Mouse (Mus musculus) limb, embryonic 10.5 days (tissue): ENCODE results near the gene Abca8a. TPM values are rescaled to one million over a fixed set of nuclear protein-coding genes. Genes with fewer than 3 reads are reported as not detected.

Experiments used
- DNase-seq: peaks from one replicate; pipeline ENCODE4 v3.0.0-alpha.2; 2017; ENCODE audit warnings: low spot score
- H3K27ac ChIP-seq: fragments of 300-500 bp; sonication (generic); 2 replicates; pipeline ENCODE4 v1.5.1; 2016; ENCODE audit warnings: mild to moderate bottlenecking
- H3K27me3 ChIP-seq: fragments of 300-500 bp; sonication (generic); 2 replicates; pipeline ENCODE4 v1.6.1; 2016; ENCODE audit warnings: low read depth, mild to moderate bottlenecking; ENCODE audit not compliant: poor library complexity, severe bottlenecking
- H3K36me3 ChIP-seq: fragments of 300-500 bp; sonication (generic); 2 replicates; pipeline ENCODE4 v1.6.1; 2016; ENCODE audit warnings: mild to moderate bottlenecking, moderate library complexity
- H3K4me1 ChIP-seq: fragments of 300-500 bp; sonication (generic); 2 replicates; pipeline ENCODE4 v1.6.1; 2016
- H3K4me3 ChIP-seq: fragments of 300-500 bp; sonication (generic); 2 replicates; pipeline ENCODE4 v1.5.1; 2016; ENCODE audit warnings: mild to moderate bottlenecking, moderate library complexity
- H3K9me3 ChIP-seq: fragments of 300-500 bp; sonication (generic); replicated peaks from 2 replicates; pipeline ENCODE4 v1.6.1; 2016; ENCODE audit warnings: mild to moderate bottlenecking
- WGBS: fragments of 180-500 bp; shearing (Covaris S2); methylation state at CpG from one replicate; pipeline ENCODE4 v1.1.7; 2016; 5-methylcytosine and 5-hydroxymethylcytosine counted together
- polyA plus RNA-seq: library from polyadenylated mRNA; unstranded; fragments of >200 nt; fragmentation: Nextera tagmentation; extraction: Ambion mirVana; gene quantifications from 2 replicates; pipeline ENCODE4 v1.2.1, GENCODE M21; 2016

Abca8a gene
- polyA plus RNA-seq, result not detected in 2 replicates

- 91% methylated on average over 5 of the region's 5 CpGs for WGBS
- DNase-seq, result no peak
- H3K4me3 ChIP-seq, result no peak within 1 kb of the TSS
- H3K27me3 ChIP-seq, result no peaks in the 10 kb centered on the region
- no peaks in the 10 kb centered on the region for H3K9me3 ChIP-seq
- no peak within 1 kb of the TSS for H3K27ac ChIP-seq
- no peaks in the 10 kb centered on the region for H3K36me3 ChIP-seq
- H3K4me1 ChIP-seq, result no peaks in the 10 kb centered on the region
These were observed at the start of gene Abca8a for GRCm38 (mm10) chr11:110095858-110096257. Gene Abca8a, minus strand, starts transcription at chr11:110095978.

DNA sequence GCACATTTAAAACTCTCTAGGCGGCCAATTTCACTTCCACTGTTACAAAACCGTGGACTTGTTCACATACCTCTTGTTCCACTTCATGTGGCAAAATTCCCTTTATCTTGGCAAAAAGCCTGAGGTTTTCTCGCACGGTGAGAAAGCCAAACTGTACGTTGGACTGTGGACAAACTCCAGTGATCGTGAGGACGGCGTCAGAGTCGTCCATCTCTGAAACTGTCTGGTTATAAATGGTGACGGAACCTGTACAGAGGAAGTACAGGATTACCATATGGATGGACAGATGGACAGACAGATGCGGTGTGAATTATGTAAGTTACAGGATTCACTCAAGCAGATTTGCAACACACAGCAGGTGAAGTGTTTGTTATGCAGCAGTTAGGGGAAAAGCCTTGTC, 49.6 kb upstream of the Abca8a start:
- no peaks in the 10 kb centered on the region for H3K9me3 ChIP-seq
- H3K27me3 ChIP-seq, result no peaks in the 10 kb centered on the region
- H3K36me3 ChIP-seq, result no peaks in the 10 kb centered on the region
- 92% methylated on average over 11 of the region's 11 CpGs for WGBS
- no peak for DNase-seq
- H3K4me1 ChIP-seq, result no peaks in the 10 kb centered on the region
- H3K27ac ChIP-seq, result no peak overlapping the region
- H3K4me3 ChIP-seq, result no peak overlapping the region

DNA sequence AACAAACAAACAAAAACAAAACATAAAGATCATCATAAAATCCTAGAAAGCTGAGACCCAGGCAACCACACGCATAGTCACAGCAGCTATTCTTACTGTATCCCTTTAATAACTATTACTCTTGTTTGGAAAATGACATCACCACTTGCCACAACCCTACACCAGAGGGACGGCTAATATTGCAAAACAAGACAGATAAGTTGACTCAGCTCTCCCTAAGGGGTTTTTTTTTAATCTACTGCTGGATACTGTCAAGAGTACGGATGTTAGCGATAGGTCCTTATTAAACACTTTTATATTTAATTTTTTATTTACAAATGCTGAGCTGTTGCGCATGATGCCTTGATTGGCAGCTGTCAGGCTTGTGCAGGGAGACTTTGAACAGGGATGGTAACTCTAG, 35.0 kb upstream of the Abca8a start:
- 92% methylated on average over 5 of the region's 5 CpGs for WGBS
- Histone ChIP-seq H3K4me3 (no peak overlapping the region), H3K27me3 (no peaks in the 10 kb centered on the region)

DNA sequence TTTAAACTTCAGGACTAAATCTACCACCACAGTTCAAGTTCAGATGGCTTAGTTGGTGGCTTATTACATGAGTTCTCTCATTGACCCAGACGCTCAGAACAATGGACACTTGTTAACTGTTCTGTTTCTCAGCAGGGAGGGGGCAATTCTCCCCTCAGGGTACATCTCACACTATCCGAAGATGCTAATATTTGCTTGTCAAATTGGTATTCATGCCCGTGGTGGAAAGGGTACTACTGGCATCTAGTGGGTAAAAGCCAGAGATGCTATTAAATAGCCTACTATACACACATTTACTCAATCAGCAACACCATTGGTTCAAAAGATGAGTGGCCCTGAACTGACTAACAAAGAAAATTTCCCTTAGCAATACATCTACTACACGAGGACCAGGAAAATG, 15.4 kb upstream of the Abca8a start:
- Histone ChIP-seq H3K9me3 (no peaks in the 10 kb centered on the region), H3K4me1 (no peaks in the 10 kb centered on the region; the same call in 1 of the 2 replicates), H3K4me3 (no peak overlapping the region), H3K36me3 (no peaks in the 10 kb centered on the region), H3K27ac (no peak overlapping the region), H3K27me3 (no peaks in the 10 kb centered on the region)
- 83% methylated on average over 4 of the region's 4 CpGs for WGBS
- no peak for DNase-seq

More for the DNA sequence above, 35.0 kb upstream of the Abca8a start:
- Histone ChIP-seq H3K9me3 (no peaks in the 10 kb centered on the region), H3K27ac (no peak overlapping the region), H3K36me3 (no peaks in the 10 kb centered on the region), H3K4me1 (peaks cover 6% of the 10 kb centered on the region)
- no peak for DNase-seq

DNA sequence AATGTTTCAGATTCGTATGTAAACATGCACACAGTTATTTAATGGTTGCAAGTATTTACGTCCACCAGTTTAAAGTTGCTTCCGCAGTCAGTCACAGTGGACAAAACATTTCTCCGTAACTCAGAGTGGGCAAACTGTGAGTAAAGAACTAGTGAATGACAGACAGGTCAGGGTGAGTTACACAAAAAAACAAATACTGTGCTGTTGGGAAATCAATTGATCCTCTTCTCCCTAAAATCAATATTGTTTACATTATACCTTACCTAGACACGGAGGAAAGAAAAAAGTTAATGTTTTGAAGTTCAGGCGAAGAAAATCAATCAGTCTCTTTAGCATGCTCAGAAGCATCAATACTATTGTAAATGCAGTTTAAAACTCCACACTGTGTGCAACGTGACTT, 5.7 kb upstream of the Abca8a start:
- H3K27me3 ChIP-seq, result no peaks in the 10 kb centered on the region
- no peak for DNase-seq
- 91% methylated on average over 7 of the region's 7 CpGs for WGBS

GRCm38 (mm10) chr11:110098901-110099300, 3.1 kb upstream of the Abca8a start:
- no peak overlapping the region for H3K27ac ChIP-seq
- no peaks in the 10 kb centered on the region for H3K36me3 ChIP-seq
- no peaks in the 10 kb centered on the region for H3K27me3 ChIP-seq
- no peaks in the 10 kb centered on the region for H3K9me3 ChIP-seq
- H3K4me3 ChIP-seq, result no peak overlapping the region
- WGBS, result 83% methylated on average over 4 of the region's 4 CpGs
- no peak for DNase-seq
- H3K4me1 ChIP-seq, result no peaks in the 10 kb centered on the region

More for the DNA sequence above, 5.7 kb upstream of the Abca8a start:
- Histone ChIP-seq H3K36me3 (no peaks in the 10 kb centered on the region), H3K4me3 (no peak overlapping the region), H3K27ac (no peak overlapping the region), H3K9me3 (no peaks in the 10 kb centered on the region), H3K4me1 (no peaks in the 10 kb centered on the region)

DNA sequence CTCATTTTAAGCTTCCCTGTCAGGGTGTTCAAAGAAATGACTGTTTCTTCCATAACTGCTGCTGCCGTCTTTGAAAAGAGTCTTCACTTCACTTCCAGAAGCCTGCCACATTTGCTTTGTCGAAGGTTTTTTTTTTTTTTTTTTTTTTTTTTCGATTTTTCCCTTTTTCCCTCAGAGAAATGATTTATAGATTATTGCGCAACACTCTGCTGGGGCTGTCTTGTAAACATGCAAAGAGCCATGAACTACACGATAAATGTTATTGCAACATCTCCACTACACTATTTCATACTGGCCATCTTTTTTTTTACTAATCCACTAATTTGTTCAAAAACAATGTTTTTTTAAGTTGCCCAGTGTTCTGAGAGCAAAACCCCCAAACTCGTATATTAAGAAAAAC, 1.7 kb upstream of the Abca8a start:
- no peak overlapping the region for H3K4me3 ChIP-seq
- 83% methylated on average over 6 of the region's 6 CpGs for WGBS

DNA sequence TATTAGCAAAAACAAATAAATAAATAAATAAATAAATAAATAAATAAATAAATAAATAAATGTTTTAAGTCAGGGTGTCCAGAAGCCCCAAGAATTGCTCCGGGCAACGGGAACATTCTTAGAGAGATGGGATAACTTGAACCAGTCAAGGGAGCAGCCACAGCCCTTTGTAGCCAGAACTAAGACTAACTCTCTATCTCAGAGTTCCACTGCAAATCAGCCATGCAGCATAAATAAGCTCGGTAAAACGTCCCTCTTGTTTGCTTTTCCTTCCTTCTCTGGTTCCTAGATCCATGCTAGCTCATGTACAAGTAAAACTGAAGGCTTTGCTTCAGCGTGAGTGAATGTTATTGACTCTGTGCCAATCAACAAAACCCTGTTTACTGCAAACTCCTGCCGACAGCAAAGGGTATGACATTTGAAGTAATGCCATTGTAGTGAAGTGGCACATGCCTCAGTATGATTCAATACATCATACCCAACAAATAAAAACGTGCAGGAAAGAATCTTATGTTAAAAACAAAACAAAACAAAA, 865 bp downstream of the Abca8a start:
- Histone ChIP-seq H3K9me3 (no peaks in the 10 kb centered on the region), H3K4me1 (no peaks in the 10 kb centered on the region), H3K27ac (no peak overlapping the region), H3K27me3 (no peaks in the 10 kb centered on the region), H3K36me3 (no peaks in the 10 kb centered on the region), H3K4me3 (no peak overlapping the region)
- no peak for DNase-seq
- WGBS, result 80% methylated on average over 7 of the region's 7 CpGs

More for the DNA sequence above, 1.7 kb upstream of the Abca8a start:
- DNase-seq, result no peak
- Histone ChIP-seq H3K4me1 (no peaks in the 10 kb centered on the region), H3K27me3 (no peaks in the 10 kb centered on the region), H3K36me3 (no peaks in the 10 kb centered on the region), H3K27ac (no peak overlapping the region), H3K9me3 (no peaks in the 10 kb centered on the region)

- H3K27ac ChIP-seq, result no peak overlapping the region
- no peak overlapping the region for H3K4me3 ChIP-seq
- 89% methylated on average over 3 of the region's 3 CpGs for WGBS
- DNase-seq, result no peak
- no peaks in the 10 kb centered on the region for H3K27me3 ChIP-seq
- no peaks in the 10 kb centered on the region for H3K4me1 ChIP-seq
- no peaks in the 10 kb centered on the region for H3K36me3 ChIP-seq
- no peaks in the 10 kb centered on the region for H3K9me3 ChIP-seq
These were observed 1.5 kb downstream of the Abca8a start for GRCm38 (mm10) chr11:110094236-110094635.

GRCm38 (mm10) chr11:110091328-110091727, 4.5 kb downstream of the Abca8a start:
- Histone ChIP-seq H3K4me3 (no peak overlapping the region), H3K4me1 (no peaks in the 10 kb centered on the region), H3K9me3 (no peaks in the 10 kb centered on the region), H3K27me3 (no peaks in the 10 kb centered on the region), H3K27ac (no peak overlapping the region), H3K36me3 (no peaks in the 10 kb centered on the region)
- 81% methylated on average over 2 of the region's 2 CpGs for WGBS
- DNase-seq, result no peak

- no peaks in the 10 kb centered on the region for H3K9me3 ChIP-seq
- no peak overlapping the region for H3K4me3 ChIP-seq
- no peaks in the 10 kb centered on the region for H3K27me3 ChIP-seq
- WGBS, result 88% methylated on average over 3 of the region's 3 CpGs
- H3K36me3 ChIP-seq, result no peaks in the 10 kb centered on the region
- no peaks in the 10 kb centered on the region for H3K4me1 ChIP-seq
- no peak overlapping the region for H3K27ac ChIP-seq
- no peak for DNase-seq
These were observed 23.6 kb downstream of the Abca8a start for GRCm38 (mm10) chr11:110072158-110072557.

- DNase-seq, result no peak
- Histone ChIP-seq H3K36me3 (no peaks in the 10 kb centered on the region), H3K4me3 (no peak overlapping the region), H3K4me1 (no peaks in the 10 kb centered on the region), H3K27ac (no peak overlapping the region), H3K9me3 (no peaks in the 10 kb centered on the region), H3K27me3 (no peaks in the 10 kb centered on the region)
- 75% methylated on average over 4 of the region's 4 CpGs for WGBS
These were observed 34.7 kb downstream of the Abca8a start for GRCm38 (mm10) chr11:110061032-110061431.

DNA sequence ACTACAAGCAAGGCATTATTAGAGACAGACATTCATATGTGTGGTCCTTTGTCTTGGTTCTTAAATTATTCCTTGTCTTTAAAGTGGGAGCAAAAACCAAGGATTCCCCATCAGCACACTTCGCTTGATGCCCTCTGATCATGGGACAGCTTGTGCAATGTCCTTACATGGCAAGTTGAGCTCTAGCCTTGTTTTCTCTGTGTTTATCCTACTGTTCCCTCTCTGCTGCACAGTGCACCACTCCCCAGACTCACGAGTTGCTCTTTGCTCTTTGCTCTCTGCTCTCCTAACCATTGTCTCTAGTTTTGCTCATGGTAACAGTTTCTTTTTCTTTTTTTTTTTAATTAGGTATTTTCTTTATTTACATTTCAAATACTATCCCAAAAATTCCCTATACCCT, 35.7 kb downstream of the Abca8a start:
- no peak overlapping the region for H3K4me3 ChIP-seq
- H3K27ac ChIP-seq, result no peak overlapping the region
- H3K9me3 ChIP-seq, result no peaks in the 10 kb centered on the region
- no peaks in the 10 kb centered on the region for H3K36me3 ChIP-seq
- no peaks in the 10 kb centered on the region for H3K27me3 ChIP-seq
- WGBS, result 70% methylated on average over 2 of the region's 2 CpGs
- no peaks in the 10 kb centered on the region for H3K4me1 ChIP-seq
- DNase-seq, result no peak

- Histone ChIP-seq H3K9me3 (no peaks in the 10 kb centered on the region), H3K36me3 (no peaks in the 10 kb centered on the region), H3K27ac (no peak overlapping the region), H3K4me3 (no peak overlapping the region), H3K4me1 (no peaks in the 10 kb centered on the region), H3K27me3 (no peaks in the 10 kb centered on the region)
- no peak for DNase-seq
- 77% methylated on average over 3 of the region's 3 CpGs for WGBS
These were observed 42.1 kb downstream of the Abca8a start for GRCm38 (mm10) chr11:110053681-110054080.
